Mouse (Mus musculus) limb, embryonic 14.5 days (tissue): ENCODE measurements at regions not wholly inside any gene's neighbourhood (a gene's known extent, or its start where the extent isn't known, plus 50 kb on each side); places are given as distances from the start of the nearest gene placed in this dataset.

ENCODE experiments used
- ATAC-seq: fragments of 200-750 bp; cut with Nextera tagmentation; 2 replicates; pipeline ENCODE4 v1.8.0; 2017; ENCODE audit warnings: low read depth, moderate number of reproducible peaks, moderate TSS enrichment; ENCODE audit not compliant: low FRiP score
- DNase-seq: peaks from one replicate; pipeline ENCODE4 v3.0.0-alpha.2; 2015; ENCODE audit warnings: low spot score
- H3K27ac ChIP-seq: fragments of 300-500 bp; sonication (generic); replicated peaks from 2 replicates; pipeline ENCODE4 v1.5.1; 2014; ENCODE audit warnings: low read depth, mild to moderate bottlenecking, low read length, moderate library complexity, mixed read lengths
- H3K27me3 ChIP-seq: fragments of 300-500 bp; sonication (generic); 2 replicates; pipeline ENCODE4 v1.6.1; 2014; ENCODE audit warnings: low read length, mixed read lengths; ENCODE audit not compliant: control insufficient read depth, insufficient read depth
- H3K36me3 ChIP-seq: fragments of 300-500 bp; sonication (generic); 2 replicates; pipeline ENCODE4 v1.6.1; 2014; ENCODE audit warnings: mild to moderate bottlenecking, low read length, moderate library complexity, mixed read lengths; ENCODE audit not compliant: control insufficient read depth, insufficient read depth
- H3K4me1 ChIP-seq: fragments of 300-500 bp; sonication (generic); 2 replicates; pipeline ENCODE4 v1.6.1; 2014; ENCODE audit warnings: antibody characterized with exemption, low read length, mixed read lengths; ENCODE audit not compliant: control insufficient read depth, insufficient read depth
- H3K4me2 ChIP-seq: fragments of 300-500 bp; sonication (generic); replicated peaks from 2 replicates; pipeline ENCODE4 v1.6.1; 2014; ENCODE audit warnings: low read depth, mild to moderate bottlenecking, low read length, moderate library complexity; ENCODE audit not compliant: severe bottlenecking
- H3K4me3 ChIP-seq: fragments of 300-500 bp; sonication (generic); replicated peaks from 2 replicates; pipeline ENCODE4 v1.5.1; 2014; ENCODE audit warnings: low read length
- H3K9ac ChIP-seq: fragments of 300-500 bp; sonication (generic); 2 replicates; pipeline ENCODE4 v1.6.1; 2014; ENCODE audit warnings: mild to moderate bottlenecking, low read depth, low read length, moderate library complexity; ENCODE audit not compliant: severe bottlenecking
- H3K9me3 ChIP-seq: fragments of 300-500 bp; sonication (generic); 2 replicates; pipeline ENCODE4 v1.6.1; 2016; ENCODE audit warnings: low read length; ENCODE audit not compliant: control insufficient read depth
- POLR2A ChIP-seq: fragments of 200-500 bp; IDR thresholded peaks from 2 replicates; pipeline ENCODE4 v1.8.0; 2012; ENCODE audit warnings: inconsistent platforms, mild to moderate bottlenecking, moderate library complexity, borderline replicate concordance; ENCODE audit not compliant: insufficient read depth, insufficient read length; ENCODE audit errors: extremely low read depth
- WGBS: fragments of 180-500 bp; shearing (Covaris S2); extraction: QIAGEN DNeasy Blood & Tissue Kit; methylation state at CpG from one replicate; pipeline ENCODE4 v1.1.7; 2014; 5-methylcytosine and 5-hydroxymethylcytosine counted together

DNA sequence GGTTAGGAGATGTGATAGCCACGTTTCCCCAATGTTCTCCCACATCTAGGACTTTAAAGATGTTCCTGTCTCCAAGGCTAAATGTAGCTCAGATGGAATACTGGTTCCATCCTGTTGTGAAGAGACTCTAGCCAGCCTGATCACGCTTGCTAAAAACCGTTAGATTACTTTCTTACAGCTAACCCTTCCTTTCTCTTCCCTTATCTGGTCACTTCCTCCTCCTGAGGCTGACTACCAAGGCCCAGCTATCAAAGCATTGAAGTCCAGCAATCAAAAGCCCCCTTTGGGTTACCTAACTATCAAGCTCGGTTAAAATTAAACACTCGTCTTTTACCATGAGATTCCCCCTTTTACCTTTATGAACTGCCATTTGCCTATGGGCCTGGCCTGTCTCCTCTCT lies 260.2 kb downstream of the Rngtt start:
- Histone ChIP-seq H3K4me3 (no peak overlapping the region), H3K9me3 (no peaks in the 10 kb centered on the region), H3K36me3 (no peaks in the 10 kb centered on the region), H3K9ac (no peak overlapping the region), H3K27ac (no peak overlapping the region), H3K4me2 (no peak overlapping the region), H3K27me3 (no peaks in the 10 kb centered on the region), H3K4me1 (no peaks in the 10 kb centered on the region)
- no peak for TF ChIP-seq POLR2A
- DNase-seq (no peak), ATAC-seq (no peak)
- 77% methylated on average over 5 of the region's 5 CpGs for WGBS

GRCm38 (mm10) chr4:33571351-33571750 lies 261.2 kb downstream of the Rngtt start:
- TF ChIP-seq POLR2A, result no peak
- WGBS, result 38% methylated on average over 6 of the region's 6 CpGs
- Histone ChIP-seq H3K4me2 (no peak overlapping the region), H3K4me1 (no peaks in the 10 kb centered on the region), H3K4me3 (no peak overlapping the region), H3K9me3 (no peaks in the 10 kb centered on the region), H3K27me3 (no peaks in the 10 kb centered on the region), H3K36me3 (no peaks in the 10 kb centered on the region), H3K27ac (no peak overlapping the region), H3K9ac (no peak overlapping the region)
- ATAC-seq (no peak), DNase-seq (no peak)

DNA sequence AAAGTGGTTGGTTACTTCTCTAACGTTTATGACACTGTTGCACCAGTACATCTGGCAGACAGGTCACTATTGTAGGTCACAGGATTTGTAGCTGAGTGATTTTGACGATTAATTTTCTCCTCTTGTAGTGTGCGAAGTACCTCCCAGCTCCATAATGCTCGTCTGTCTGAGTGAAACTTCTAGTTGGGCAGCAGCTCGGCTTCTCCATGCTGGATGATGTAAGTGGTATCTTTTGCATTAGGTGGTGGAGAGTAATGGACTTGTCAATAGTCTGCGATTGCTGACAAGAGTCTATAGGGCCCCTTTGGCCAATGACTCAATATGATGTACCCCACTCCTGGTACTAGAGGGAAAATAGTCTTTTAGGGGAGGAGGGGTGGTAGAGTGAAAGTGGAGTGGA lies 267.5 kb downstream of the Rngtt start:
- H3K27ac ChIP-seq, result no peak overlapping the region
- no peak for TF ChIP-seq POLR2A
- no peak for ATAC-seq
- H3K4me1 ChIP-seq, result no peaks in the 10 kb centered on the region
- WGBS, result 85% methylated on average over 6 of the region's 6 CpGs
- peaks cover 7% of the 10 kb centered on the region; the same call in 1 of the 2 replicates for H3K9me3 ChIP-seq
- no peak overlapping the region for H3K9ac ChIP-seq
- H3K4me3 ChIP-seq, result no peak overlapping the region
- no peaks in the 10 kb centered on the region for H3K27me3 ChIP-seq
- no peak for DNase-seq
- H3K36me3 ChIP-seq, result no peaks in the 10 kb centered on the region
- no peak overlapping the region for H3K4me2 ChIP-seq

GRCm38 (mm10) chr4:33580491-33580890 lies 270.4 kb downstream of the Rngtt start:
- Histone ChIP-seq H3K36me3 (no peaks in the 10 kb centered on the region), H3K4me1 (no peaks in the 10 kb centered on the region), H3K9me3 (peaks cover 7% of the 10 kb centered on the region; the same call in 1 of the 2 replicates), H3K4me3 (no peak overlapping the region), H3K9ac (no peak overlapping the region), H3K4me2 (no peak overlapping the region), H3K27me3 (no peaks in the 10 kb centered on the region), H3K27ac (no peak overlapping the region)
- TF ChIP-seq POLR2A, result no peak
- DNase-seq (no peak), ATAC-seq (no peak)
- whole genome bisulfite sequencing, result 82% methylated on average over 8 of the region's 8 CpGs

GRCm38 (mm10) chr4:33581180-33581591 lies 271.1 kb downstream of the Rngtt start:
- DNase-seq (no peak), ATAC-seq (no peak)
- Histone ChIP-seq H3K4me1 (peaks cover 3% of the 10 kb centered on the region; the same call in 1 of the 2 replicates), H3K9ac (no peak overlapping the region), H3K27ac (no peak overlapping the region), H3K4me3 (no peak overlapping the region), H3K4me2 (no peak overlapping the region), H3K36me3 (no peaks in the 10 kb centered on the region), H3K9me3 (peaks cover 7% of the 10 kb centered on the region; the same call in 1 of the 2 replicates), H3K27me3 (no peaks in the 10 kb centered on the region)
- 75% methylated on average over 15 of the region's 15 CpGs for WGBS
- TF ChIP-seq POLR2A, result no peak
